Mouse (Mus musculus) c-Kit-positive CD71-positive TER-119-negative erythroid progenitor cells, embryonic 14.5 days (primary cell): ENCODE results near the gene Tom1l2.

Experiments used
- DNase-seq: peaks from one replicate; pipeline ENCODE4 v3.0.0-alpha.2; 2013; ENCODE audit warnings: low read depth

Gene Tom1l2

GRCm38 (mm10) chr11:60176975-60177657, 175.6 kb downstream of the Tom1l2 start:
- no peak for DNase-seq
